Mouse (Mus musculus) small intestine, adult 2 months (tissue): ENCODE results near the gene Slc50a1. TPM values are rescaled to one million over a fixed set of nuclear protein-coding genes. Genes with fewer than 3 reads are reported as not detected.

Experiments
- H3K27ac ChIP-seq: fragments of 200-500 bp; 2 replicates; pipeline ENCODE4 v1.5.1; 2012; ENCODE audit warnings: low read depth, low read length, control low read depth, inconsistent platforms; ENCODE audit not compliant: insufficient read depth
- H3K27me3 ChIP-seq: fragments of 200-500 bp; 2 replicates; pipeline ENCODE4 v1.6.1; 2012; ENCODE audit warnings: mild to moderate bottlenecking, moderate library complexity, low read length, inconsistent platforms; ENCODE audit not compliant: control insufficient read depth, insufficient read depth
- H3K36me3 ChIP-seq: fragments of 200-500 bp; 2 replicates; pipeline ENCODE4 v1.6.1; 2012; ENCODE audit warnings: mild to moderate bottlenecking, low read length, control low read depth, inconsistent platforms; ENCODE audit not compliant: control insufficient read depth, insufficient read depth
- H3K4me1 ChIP-seq: fragments of 200-500 bp; 2 replicates; pipeline ENCODE4 v1.6.1; 2012; ENCODE audit warnings: low read length, inconsistent platforms, mixed read lengths; ENCODE audit not compliant: control insufficient read depth, insufficient read depth, insufficient read length
- H3K4me3 ChIP-seq: fragments of 200-500 bp; 2 replicates; pipeline ENCODE4 v1.5.1; 2012; ENCODE audit warnings: low read depth, mild to moderate bottlenecking, control low read depth, inconsistent platforms, low read length, moderate library complexity
- CTCF ChIP-seq: fragments of 200-500 bp; IDR thresholded peaks from 2 replicates; pipeline ENCODE4 v1.5.1; 2012; ENCODE audit warnings: low read depth, mild to moderate bottlenecking, control low read depth, inconsistent platforms, low read length, moderate library complexity, mixed read lengths; ENCODE audit not compliant: insufficient replicate concordance, insufficient read length; ENCODE audit errors: extremely low read depth
- POLR2A ChIP-seq: fragments of 200-500 bp; IDR thresholded peaks from 2 replicates; pipeline ENCODE4 v1.6.1; 2012; ENCODE audit warnings: low read depth, mild to moderate bottlenecking, control low read depth, inconsistent platforms, low read length, moderate library complexity
- WGBS: fragments of 180-500 bp; shearing (Covaris S2); methylation state at CpG from one replicate; pipeline ENCODE4 v1.1.7; 2018; 5-methylcytosine and 5-hydroxymethylcytosine counted together
- polyA plus RNA-seq: library from polyadenylated mRNA; depleted of rRNA; stranded (reverse); fragments of >200 nt; gene quantifications from 2 replicates; pipeline ENCODE4 v1.2.3, GENCODE M21; 2012

Gene Slc50a1
- polyA plus RNA-seq, 1 experiment: 97.3 TPM

GRCm38 (mm10) chr3:89315930-89316831 is 45.8 kb upstream of the Slc50a1 start:
- H3K27ac ChIP-seq: no peak overlapping the region
- WGBS: 36% methylated on average over 40 of the region's 40 CpGs
- H3K36me3 ChIP-seq: no peaks in the 10 kb centered on the region
- no peak for TF ChIP-seq POLR2A
- no peak for TF ChIP-seq CTCF
- no peak overlapping the region for H3K4me3 ChIP-seq
- peaks cover 22% of the 10 kb centered on the region for H3K4me1 ChIP-seq
- H3K27me3 ChIP-seq: peaks cover 26% of the 10 kb centered on the region

- Histone ChIP-seq H3K27ac (no peak overlapping the region), H3K4me3 (peak overlapping the region; percentile 40), H3K27me3 (peaks cover 18% of the 10 kb centered on the region)
Measured at GRCm38 (mm10) chr3:89315195-89315929, 45.0 kb upstream of the Slc50a1 start.

GRCm38 (mm10) chr3:89314791-89315190 is 44.4 kb upstream of the Slc50a1 start:
- 70% methylated on average over 2 of the region's 2 CpGs for WGBS
- TF ChIP-seq CTCF (no peak), POLR2A (no peak)
- peaks cover 11% of the 10 kb centered on the region for H3K4me1 ChIP-seq
- H3K4me3 ChIP-seq: no peak overlapping the region
- no peaks in the 10 kb centered on the region for H3K36me3 ChIP-seq
- H3K27me3 ChIP-seq: peaks cover 12% of the 10 kb centered on the region
- no peak overlapping the region for H3K27ac ChIP-seq

More at GRCm38 (mm10) chr3:89315195-89315929, 45.0 kb upstream of the Slc50a1 start:
- Histone ChIP-seq H3K36me3 (no peaks in the 10 kb centered on the region), H3K4me1 (peaks cover 14% of the 10 kb centered on the region)
- 26% methylated on average over 26 of the region's 26 CpGs for WGBS
- no peak for TF ChIP-seq POLR2A
- TF ChIP-seq CTCF: peak; percentile 85

- H3K36me3 ChIP-seq: no peaks in the 10 kb centered on the region
- H3K27ac ChIP-seq: no peak overlapping the region
- no peak overlapping the region for H3K4me3 ChIP-seq
- 77% methylated on average over 5 of the region's 5 CpGs for WGBS
- peaks cover 8% of the 10 kb centered on the region for H3K27me3 ChIP-seq
- TF ChIP-seq POLR2A (no peak), CTCF (no peak)
- peaks cover 9% of the 10 kb centered on the region for H3K4me1 ChIP-seq
Measured at GRCm38 (mm10) chr3:89314340-89314739, 44.0 kb upstream of the Slc50a1 start.

GRCm38 (mm10) chr3:89308089-89308488 is 37.7 kb upstream of the Slc50a1 start:
- H3K27ac ChIP-seq: no peak overlapping the region
- WGBS: 2% methylated on average over 9 of the region's 9 CpGs
- TF ChIP-seq POLR2A (no peak), CTCF (peak; percentile 77; the same call in 1 of the 2 replicates)
- peaks cover 25% of the 10 kb centered on the region for H3K4me1 ChIP-seq
- no peaks in the 10 kb centered on the region for H3K27me3 ChIP-seq
- no peak overlapping the region for H3K4me3 ChIP-seq
- no peaks in the 10 kb centered on the region for H3K36me3 ChIP-seq

GRCm38 (mm10) chr3:89305551-89306325 is 35.4 kb upstream of the Slc50a1 start:
- TF ChIP-seq CTCF (no peak), POLR2A (no peak)
- H3K36me3 ChIP-seq: no peaks in the 10 kb centered on the region
- H3K27ac ChIP-seq: peak overlapping the region; percentile 72
- H3K4me3 ChIP-seq: no peak overlapping the region
- 42% methylated on average over 8 of the region's 8 CpGs for WGBS
- no peaks in the 10 kb centered on the region for H3K27me3 ChIP-seq
- peaks cover 29% of the 10 kb centered on the region for H3K4me1 ChIP-seq
